Mouse (Mus musculus): ENCODE data around the gene Phc1.

DNA sequence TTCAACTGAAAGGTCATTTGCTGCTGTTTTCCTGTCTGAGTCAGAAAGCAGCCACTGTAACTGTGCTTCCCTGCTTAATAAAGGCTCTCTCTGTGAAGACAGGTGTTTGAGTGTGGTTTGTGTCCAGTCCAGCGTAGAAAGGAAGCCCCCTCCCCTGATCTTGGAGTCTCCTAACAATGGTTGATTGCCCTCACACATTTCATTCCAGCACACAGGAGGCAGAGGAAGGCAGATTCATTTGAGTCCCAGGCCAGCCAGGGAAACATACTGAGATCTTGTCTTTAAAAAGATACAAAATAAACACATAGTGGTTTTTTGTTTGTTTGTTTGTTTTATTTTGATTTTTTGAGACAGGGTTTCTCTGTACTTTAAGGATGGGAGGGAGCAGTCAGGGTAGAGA, 38.2 kb downstream of the Phc1 start:
- no peak for TF ChIP-seq CTCF (IDR thresholded peaks at IDR 0.05; ENCODE audit: insufficient read depth, low read length)
- TF ChIP-seq POLR2A (IDR thresholded peaks at IDR 0.05; ENCODE audit: borderline replicate concordance, extremely low read depth, low read depth, low read length), result no peak

Data from lung, adult 2 months (tissue).